Mouse (Mus musculus) heart, embryonic 11.5 days (tissue): ENCODE data around the gene Dio3. TPM values are rescaled to one million over a fixed set of nuclear protein-coding genes. Genes with fewer than 3 reads are reported as not detected.

Source experiments
- ATAC-seq: fragments of 200-750 bp; cut with Nextera tagmentation; replicated peaks from 2 replicates; pipeline ENCODE4 v1.8.0; 2017; ENCODE audit warnings: moderate library complexity; ENCODE audit not compliant: insufficient number of reproducible peaks, low FRiP score, low TSS enrichment
- H3K27ac ChIP-seq: fragments of 300-500 bp; sonication (generic); 2 replicates; pipeline ENCODE4 v1.5.1; 2014; ENCODE audit warnings: mild to moderate bottlenecking, low read depth, low read length
- H3K27me3 ChIP-seq: fragments of 300-500 bp; sonication (generic); 2 replicates; pipeline ENCODE4 v1.6.1; 2014; ENCODE audit warnings: mild to moderate bottlenecking, low read length, mixed read lengths; ENCODE audit not compliant: control insufficient read depth, insufficient read depth
- H3K36me3 ChIP-seq: fragments of 300-500 bp; sonication (generic); 2 replicates; pipeline ENCODE4 v1.6.1; 2014; ENCODE audit warnings: mild to moderate bottlenecking, low read length, moderate library complexity, mixed read lengths; ENCODE audit not compliant: control insufficient read depth, insufficient read depth
- H3K4me1 ChIP-seq: fragments of 300-500 bp; sonication (generic); 2 replicates; pipeline ENCODE4 v1.6.1; 2014; ENCODE audit warnings: low read length; ENCODE audit not compliant: control insufficient read depth, insufficient read depth
- H3K4me2 ChIP-seq: fragments of 300-500 bp; sonication (generic); 2 replicates; pipeline ENCODE4 v1.6.1; 2014; ENCODE audit warnings: mild to moderate bottlenecking, moderate library complexity
- H3K4me3 ChIP-seq: fragments of 300-500 bp; sonication (generic); 2 replicates; pipeline ENCODE4 v1.5.1; 2014; ENCODE audit warnings: low read depth, low read length
- H3K9ac ChIP-seq: fragments of 300-500 bp; sonication (generic); 2 replicates; pipeline ENCODE4 v1.6.1; 2014; ENCODE audit warnings: mild to moderate bottlenecking, low read depth, low read length, moderate library complexity
- H3K9me3 ChIP-seq: fragments of 300-500 bp; sonication (generic); replicated peaks from 2 replicates; pipeline ENCODE4 v1.6.1; 2016; ENCODE audit warnings: low read length; ENCODE audit not compliant: control insufficient read depth
- WGBS: fragments of 180-500 bp; shearing (Covaris S2); extraction: QIAGEN DNeasy Blood & Tissue Kit; methylation state at CpG from one replicate; pipeline ENCODE4 v1.1.7; 2014; ENCODE audit not compliant: insufficient replicate concordance; 5-methylcytosine and 5-hydroxymethylcytosine counted together
- microRNA-seq: library from miRNA; unstranded; fragments of <30 nt; microRNA quantifications from one replicate; pipeline ENCODE4, GENCODE M21; 2016; ENCODE audit warnings: borderline number of aligned reads
- polyA plus RNA-seq: library from polyadenylated mRNA; unstranded; fragments of >200 nt; fragmentation: Nextera tagmentation; extraction: Ambion mirVana; gene quantifications from 2 replicates; pipeline ENCODE4 v1.2.1, GENCODE M21; 2014

The Dio3 gene
- polyA plus RNA-seq, 1 experiment from 2014 or later: not detected

DNA sequence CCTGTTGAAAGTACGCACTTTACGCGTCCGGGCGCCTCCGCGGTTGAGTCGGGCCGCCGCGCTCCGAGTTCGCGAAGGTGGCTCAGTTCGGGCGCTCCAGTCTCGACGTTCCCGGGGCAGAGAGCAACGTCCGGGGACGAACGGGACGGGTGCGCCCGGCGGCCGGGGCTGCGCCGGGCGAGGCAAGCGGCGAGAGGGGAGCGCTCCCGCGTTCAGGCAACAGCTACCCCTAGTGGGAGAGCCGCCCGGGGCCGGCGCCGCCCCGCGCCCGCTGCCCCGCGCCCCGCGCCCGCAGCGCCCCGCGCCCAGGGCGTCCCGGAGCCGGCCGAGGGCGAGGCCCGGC lies 932 bp upstream of the Dio3 start:
- no peak for ATAC-seq
- H3K36me3 ChIP-seq: no peaks in the 10 kb centered on the region
- H3K27ac ChIP-seq: no peak overlapping the region
- no peaks in the 10 kb centered on the region for H3K4me1 ChIP-seq
- no peaks in the 10 kb centered on the region for H3K9me3 ChIP-seq
- 1% methylated on average over 57 of the region's 58 CpGs for WGBS
- peak overlapping the region; percentile 34 for H3K4me3 ChIP-seq
- no peak overlapping the region for H3K9ac ChIP-seq
- H3K27me3 ChIP-seq: peaks cover 99% of the 10 kb centered on the region
- H3K4me2 ChIP-seq: peak overlapping the region; percentile 68

DNA sequence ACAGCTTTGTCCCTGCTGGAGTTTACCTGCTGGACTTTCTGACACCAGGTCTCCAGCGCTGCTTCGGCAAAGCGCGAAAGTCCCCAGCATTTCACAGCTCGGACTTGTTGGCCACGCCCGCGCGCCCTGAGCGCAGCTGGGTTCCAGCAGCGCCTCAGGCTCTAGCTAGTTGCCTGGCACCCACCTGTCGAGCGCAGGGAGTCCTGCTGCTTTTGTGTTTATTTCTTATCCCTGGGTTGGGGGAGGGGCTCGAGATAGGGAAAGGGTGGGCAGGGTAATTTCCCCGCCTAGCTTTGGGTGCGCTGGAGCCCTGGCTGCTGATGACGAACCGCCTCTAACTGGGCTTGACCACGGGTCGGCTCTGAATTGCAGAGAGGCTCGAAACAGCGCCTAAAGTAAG lies 1.5 kb downstream of the Dio3 start:
- WGBS: 1% methylated on average over 22 of the region's 22 CpGs
- Histone ChIP-seq H3K36me3 (no peaks in the 10 kb centered on the region), H3K9ac (no peak overlapping the region), H3K4me1 (no peaks in the 10 kb centered on the region), H3K9me3 (no peaks in the 10 kb centered on the region), H3K27me3 (peaks cover 96% of the 10 kb centered on the region), H3K4me2 (no peak overlapping the region), H3K4me3 (no peak overlapping the region), H3K27ac (no peak overlapping the region)
- no peak for ATAC-seq

DNA sequence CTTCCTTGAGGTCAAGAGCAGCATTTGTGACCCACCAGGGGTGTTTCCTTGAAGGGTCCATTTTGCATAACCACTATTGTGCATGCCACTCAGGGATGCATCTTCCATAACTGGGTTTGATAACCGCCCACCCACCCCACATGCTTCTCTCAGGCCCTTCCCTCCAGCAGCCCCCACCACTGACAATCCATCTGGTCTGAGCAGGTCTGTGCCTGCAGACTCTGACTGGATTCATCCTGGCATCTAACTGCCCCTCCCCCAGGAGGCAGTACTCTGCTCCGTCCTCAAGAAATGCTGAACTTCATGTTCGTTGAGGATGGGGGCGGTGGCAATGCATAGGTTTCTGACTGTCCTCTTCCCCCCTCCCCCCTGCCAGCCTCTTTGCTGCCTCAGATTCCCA lies 4.9 kb downstream of the Dio3 start:
- H3K4me3 ChIP-seq: no peak overlapping the region
- no peak overlapping the region for H3K27ac ChIP-seq
- no peak overlapping the region for H3K4me2 ChIP-seq
- H3K36me3 ChIP-seq: no peaks in the 10 kb centered on the region
- no peaks in the 10 kb centered on the region for H3K9me3 ChIP-seq
- no peaks in the 10 kb centered on the region for H3K4me1 ChIP-seq
- peaks cover 80% of the 10 kb centered on the region for H3K27me3 ChIP-seq
- 15% methylated on average over 4 of the region's 4 CpGs for WGBS
- no peak for ATAC-seq
- no peak overlapping the region for H3K9ac ChIP-seq

DNA sequence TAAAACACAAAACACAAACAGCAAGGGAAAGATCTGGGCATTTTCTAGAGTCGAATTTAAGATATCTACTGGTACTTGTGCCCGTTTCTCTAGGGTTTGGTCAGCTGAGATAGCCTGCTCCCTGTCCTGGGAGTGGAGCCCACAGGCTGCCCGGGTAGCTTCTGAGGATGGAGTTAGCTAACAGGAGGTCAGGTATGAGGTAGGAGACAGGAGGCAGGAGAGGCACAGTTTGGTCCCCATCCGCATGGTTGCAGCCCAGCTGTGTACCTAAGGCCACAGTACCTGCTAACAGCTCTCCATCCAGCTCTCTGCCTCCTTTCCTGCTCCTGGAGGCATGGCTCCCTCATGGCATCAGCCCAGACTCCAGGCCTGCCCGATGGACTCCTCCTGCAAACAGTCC lies 13.9 kb downstream of the Dio3 start:
- Histone ChIP-seq H3K27me3 (peaks cover 11% of the 10 kb centered on the region), H3K4me2 (no peak overlapping the region), H3K4me1 (no peaks in the 10 kb centered on the region), H3K9ac (no peak overlapping the region), H3K27ac (no peak overlapping the region), H3K4me3 (no peak overlapping the region), H3K36me3 (no peaks in the 10 kb centered on the region), H3K9me3 (no peaks in the 10 kb centered on the region)
- WGBS: 61% methylated on average over 5 of the region's 5 CpGs
- ATAC-seq: no peak

DNA sequence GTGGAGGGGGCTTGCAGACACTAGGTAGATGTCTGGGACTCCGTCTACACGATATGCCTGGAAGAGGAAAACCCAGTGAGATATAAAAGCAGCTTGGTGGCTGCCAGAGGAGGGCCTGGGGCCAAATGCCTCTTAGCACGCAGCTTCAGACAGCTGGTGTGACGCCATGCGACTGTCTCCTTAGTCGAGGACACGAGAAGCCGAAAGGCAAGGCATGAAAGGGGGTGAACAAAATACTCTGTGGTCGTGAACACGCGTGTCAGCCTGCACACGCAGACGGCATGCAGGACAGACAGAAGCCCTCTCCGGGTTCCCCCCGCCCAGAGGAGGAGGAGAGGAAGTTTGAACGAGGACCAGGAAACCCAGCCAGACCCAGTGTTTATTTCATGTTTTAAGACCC lies 16.0 kb downstream of the Dio3 start:
- H3K9me3 ChIP-seq: no peaks in the 10 kb centered on the region
- H3K36me3 ChIP-seq: no peaks in the 10 kb centered on the region
- H3K4me3 ChIP-seq: no peak overlapping the region
- H3K4me2 ChIP-seq: no peak overlapping the region
- H3K27ac ChIP-seq: no peak overlapping the region
- H3K9ac ChIP-seq: no peak overlapping the region
- no peaks in the 10 kb centered on the region for H3K4me1 ChIP-seq
- ATAC-seq: no peak
- 83% methylated on average over 16 of the region's 16 CpGs for WGBS
- H3K27me3 ChIP-seq: peaks cover 6% of the 10 kb centered on the region

DNA sequence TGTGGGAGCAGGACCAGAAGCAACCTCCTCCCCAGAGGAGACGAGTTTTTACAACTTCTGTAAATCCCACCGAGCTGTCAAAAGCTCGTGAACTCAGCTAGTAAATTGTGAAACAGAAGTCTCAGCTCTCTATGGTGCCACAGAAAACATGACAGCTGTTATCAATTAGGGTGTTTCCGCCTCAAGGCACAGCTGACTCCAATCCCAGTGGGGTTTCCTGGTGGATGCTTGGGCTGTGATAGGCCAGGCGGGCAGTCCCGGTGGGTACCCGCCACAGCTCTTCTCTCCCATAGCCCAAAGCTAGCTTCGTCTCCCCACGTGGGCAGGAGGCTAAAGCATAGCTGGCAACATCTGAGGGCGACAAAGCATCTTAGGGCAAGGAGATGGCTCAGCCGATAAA lies 19.8 kb downstream of the Dio3 start:
- H3K4me2 ChIP-seq: no peak overlapping the region

DNA sequence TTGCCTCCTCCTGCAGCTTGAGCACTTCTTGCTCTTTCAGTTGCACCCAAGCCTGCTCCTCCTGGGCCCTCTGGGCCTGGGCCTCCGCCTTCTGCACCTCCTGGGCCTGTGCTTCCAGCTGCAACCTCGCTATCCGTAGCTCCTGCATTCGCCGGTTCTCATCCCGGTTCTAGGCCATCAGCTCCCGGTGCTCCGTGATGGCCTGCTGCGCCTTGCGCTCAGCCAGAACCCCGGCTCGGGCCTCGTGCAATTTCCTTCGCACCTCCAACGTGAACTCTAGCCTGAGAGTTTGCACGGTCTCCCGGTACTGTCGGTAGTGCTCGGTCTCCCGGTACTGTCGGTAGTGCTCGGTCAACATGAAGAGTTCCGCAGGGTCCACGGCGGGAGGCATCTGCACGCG lies 40.8 kb downstream of the Dio3 start:
- Histone ChIP-seq H3K9ac (no peak overlapping the region), H3K27ac (no peak overlapping the region), H3K4me3 (no peak overlapping the region), H3K4me1 (no peaks in the 10 kb centered on the region), H3K9me3 (peaks cover 7% of the 10 kb centered on the region; the same call in 1 of the 2 replicates), H3K4me2 (no peak overlapping the region), H3K27me3 (no peaks in the 10 kb centered on the region), H3K36me3 (no peaks in the 10 kb centered on the region)
- ATAC-seq: no peak
- WGBS: 82% methylated on average over 27 of the region's 27 CpGs

More for the DNA sequence above, 19.8 kb downstream of the Dio3 start:
- Histone ChIP-seq H3K4me3 (no peak overlapping the region), H3K4me1 (no peaks in the 10 kb centered on the region), H3K27me3 (peaks cover 3% of the 10 kb centered on the region; the same call in 1 of the 2 replicates), H3K9me3 (no peaks in the 10 kb centered on the region), H3K9ac (no peak overlapping the region), H3K27ac (no peak overlapping the region), H3K36me3 (no peaks in the 10 kb centered on the region)
- WGBS: 33% methylated on average over 11 of the region's 11 CpGs
- no peak for ATAC-seq

Small RNA genes lying within 50 kb of the gene (microRNA-seq; reads per million reads assigned to microRNA genes)
- gene Mir1247: 2.0 reads per million, percentile 25 among the genes with 10 or more reads in this experiment

Other genes starting within 250 kb of the Dio3 start
- gene Ppp2r5c, start 168.1 kb downstream of the Dio3 start, polyA plus RNA-seq: 137 and 139 TPM in 2 replicates